In the genomic region with DNA sequence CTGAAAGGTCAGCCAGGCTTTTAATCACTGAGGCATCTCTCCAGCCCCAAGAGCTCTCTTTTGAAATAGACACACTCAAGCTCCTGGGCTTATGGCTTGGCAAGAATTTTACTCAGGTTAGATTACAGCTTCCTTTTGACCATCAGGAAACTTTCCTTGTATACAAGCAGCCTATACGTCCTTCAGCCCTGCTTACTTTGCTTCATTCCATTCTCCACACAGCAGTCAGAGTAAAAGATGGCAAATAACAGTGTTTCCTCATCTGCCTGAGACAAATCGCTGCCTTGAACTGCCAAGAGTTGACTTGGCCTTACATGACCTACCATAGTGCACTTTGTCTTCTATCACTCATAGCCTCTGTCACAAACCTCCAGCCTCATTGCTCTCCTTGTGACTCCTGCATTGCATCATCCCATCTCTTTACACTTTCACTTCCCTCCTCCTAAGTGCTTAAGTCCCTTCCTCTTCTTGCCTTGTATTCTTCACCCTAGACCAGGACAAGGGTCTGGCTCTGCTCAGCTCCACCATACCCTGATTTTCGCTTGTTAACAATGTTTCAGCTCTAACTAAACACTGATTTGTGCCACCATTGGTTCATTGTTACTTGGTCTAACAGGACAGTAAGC, we compare ENCODE assay signal across 26 mouse cellular contexts.
DNase-seq lines count a peak whose midpoint lies in the region; ATAC-seq lines count a peak whose summit lies in the region.
"Had no signal": no experiment of that assay in that cellular context is flagged by ENCODE, and none has a peak within 500 bp of the region (broad histone marks: within the 10 kb centered on the region; RNA-seq: fewer than 3 reads in every experiment).

No protein-coding gene starts in this region.

- H3K36me3 ChIP-seq in liver, embryonic 16.5 days (ENCODE audit: control insufficient read depth, insufficient read depth): no peaks in the 10 kb centered on the region
- no peaks in the 10 kb centered on the region for H3K36me3 ChIP-seq in liver, embryonic 12.5 days
- H3K36me3 ChIP-seq in midbrain, embryonic 12.5 days: no peaks in the 10 kb centered on the region
- H3K36me3 ChIP-seq in midbrain, embryonic 13.5 days: no peaks in the 10 kb centered on the region
- H3K36me3 ChIP-seq: embryonic facial prominence, embryonic 15.5 days; intestine, embryonic 15.5 days; liver, embryonic 13.5 days; neural tube, embryonic 13.5 days had no signal

- H3K27me3 ChIP-seq in liver, embryonic 16.5 days (ENCODE audit: control insufficient read depth, insufficient read depth, low read depth, low read length): no peaks in the 10 kb centered on the region
- H3K27me3 ChIP-seq in liver, embryonic 12.5 days (replicated peaks): no peaks in the 10 kb centered on the region
- H3K27me3 ChIP-seq in midbrain, embryonic 12.5 days: no peaks in the 10 kb centered on the region
- no peaks in the 10 kb centered on the region for H3K27me3 ChIP-seq in midbrain, embryonic 13.5 days
- H3K27me3 ChIP-seq: embryonic facial prominence, embryonic 15.5 days; intestine, embryonic 15.5 days; liver, embryonic 13.5 days; neural tube, embryonic 13.5 days had no signal

- no peak overlapping the region for H3K4me3 ChIP-seq in liver, embryonic 16.5 days (ENCODE audit: low read depth, low read length)
- H3K4me3 ChIP-seq in liver, embryonic 12.5 days: no peak overlapping the region
- H3K4me3 ChIP-seq in midbrain, embryonic 12.5 days: no peak overlapping the region
- H3K4me3 ChIP-seq in midbrain, embryonic 13.5 days (replicated peaks): no peak overlapping the region
- H3K4me3 ChIP-seq: embryonic facial prominence, embryonic 15.5 days; intestine, embryonic 15.5 days; liver, embryonic 13.5 days; myocyte; neural tube, embryonic 13.5 days had no signal

- ATAC-seq in liver, embryonic 16.5 days (ENCODE audit: low read depth): peak; percentile 27; the same call in 1 of the 2 replicates
- ATAC-seq in liver, embryonic 12.5 days: no peak
- ATAC-seq in midbrain, embryonic 12.5 days (ENCODE audit: low FRiP score, low read depth): no peak
- ATAC-seq in midbrain, embryonic 13.5 days: no peak
- peak; percentile 96 for ATAC-seq in megakaryocyte progenitor cell, adult 5-6 weeks (replicated peaks; ENCODE audit: poor library complexity)
- ATAC-seq: CD4-positive, CD25-positive, alpha-beta regulatory T cell, adult 4 months; forebrain, embryonic 16.5 days; hindbrain, embryonic 16.5 days; intestine, embryonic 15.5 days; Patski had no signal

- no peak overlapping the region for H3K9ac ChIP-seq in liver, embryonic 16.5 days (ENCODE audit: low read depth, low read length)
- no peak overlapping the region for H3K9ac ChIP-seq in liver, embryonic 12.5 days
- no peak overlapping the region for H3K9ac ChIP-seq in midbrain, embryonic 12.5 days (replicated peaks)
- no peak overlapping the region for H3K9ac ChIP-seq in midbrain, embryonic 13.5 days (replicated peaks)
- H3K9ac ChIP-seq: embryonic facial prominence, embryonic 15.5 days; intestine, embryonic 15.5 days; liver, embryonic 13.5 days; neural tube, embryonic 13.5 days had no signal

- no peaks in the 10 kb centered on the region for H3K4me1 ChIP-seq in liver, embryonic 16.5 days (ENCODE audit: control insufficient read depth, low read depth, low read length)
- H3K4me1 ChIP-seq in liver, embryonic 12.5 days: no peaks in the 10 kb centered on the region
- peaks cover 7% of the 10 kb centered on the region; the same call in 1 of the 2 replicates for H3K4me1 ChIP-seq in midbrain, embryonic 12.5 days
- peaks cover 10% of the 10 kb centered on the region; the same call in 1 of the 2 replicates for H3K4me1 ChIP-seq in midbrain, embryonic 13.5 days (replicated peaks)
- H3K4me1 ChIP-seq: embryonic facial prominence, embryonic 15.5 days; intestine, embryonic 15.5 days; liver, embryonic 13.5 days; neural tube, embryonic 13.5 days had no signal

- 34% methylated on average over 3 of the region's 3 CpGs for WGBS in liver, embryonic 16.5 days (ENCODE audit: insufficient replicate concordance)
- 40% methylated on average over 3 of the region's 3 CpGs for WGBS in liver, embryonic 12.5 days (ENCODE audit: insufficient replicate concordance)
- 56% methylated on average over 3 of the region's 3 CpGs for WGBS in midbrain, embryonic 12.5 days
- 59% methylated on average over 3 of the region's 3 CpGs for WGBS in midbrain, embryonic 13.5 days

- no peak overlapping the region for H3K4me2 ChIP-seq in liver, embryonic 16.5 days (ENCODE audit: low read depth, low read length)
- H3K4me2 ChIP-seq in liver, embryonic 12.5 days: no peak overlapping the region
- no peak overlapping the region for H3K4me2 ChIP-seq in midbrain, embryonic 12.5 days (replicated peaks)
- no peak overlapping the region for H3K4me2 ChIP-seq in midbrain, embryonic 13.5 days (replicated peaks)
- H3K4me2 ChIP-seq: embryonic facial prominence, embryonic 15.5 days; heart, embryonic 11.5 days; intestine, embryonic 15.5 days; liver, embryonic 13.5 days; neural tube, embryonic 13.5 days had no signal

- peak; percentile 52 for DNase-seq in adrenal gland, adult 2 months
- DNase-seq in adrenal gland, adult 18-20 months (ENCODE audit: low spot score in 2 of 2): no peak
- no peak for DNase-seq in cerebellum, postnatal 4 days (ENCODE audit: low spot score in 2 of 2)
- DNase-seq: cerebellum, adult 2 months; cerebellum, postnatal 25 days; gastrocnemius, postnatal 10 days; heart, adult 11 months; kidney, adult 8-10 months; kidney, postnatal 10 days; liver, embryonic 13.5 days; right cerebral cortex, postnatal 4 days; thymus, postnatal 14 days had no signal

- H3K27ac ChIP-seq in liver, embryonic 16.5 days (ENCODE audit: low read length): no peak overlapping the region
- no peak overlapping the region for H3K27ac ChIP-seq in liver, embryonic 12.5 days
- peak overlapping the region; percentile 30 for H3K27ac ChIP-seq in midbrain, embryonic 12.5 days (replicated peaks)
- H3K27ac ChIP-seq in midbrain, embryonic 13.5 days: no peak overlapping the region
- H3K27ac ChIP-seq: embryonic facial prominence, embryonic 15.5 days; intestine, embryonic 15.5 days; liver, embryonic 13.5 days; neural tube, embryonic 13.5 days had no signal

- H3K9me3 ChIP-seq in liver, embryonic 16.5 days (replicated peaks; ENCODE audit: control insufficient read depth, low read length): no peaks in the 10 kb centered on the region
- no peaks in the 10 kb centered on the region for H3K9me3 ChIP-seq in liver, embryonic 12.5 days (replicated peaks)
- H3K9me3 ChIP-seq in midbrain, embryonic 12.5 days: no peaks in the 10 kb centered on the region
- H3K9me3 ChIP-seq in midbrain, embryonic 13.5 days: no peaks in the 10 kb centered on the region
- H3K9me3 ChIP-seq: embryonic facial prominence, embryonic 15.5 days; intestine, embryonic 15.5 days; liver, embryonic 13.5 days; neural tube, embryonic 13.5 days had no signal

Comparison
In these comparisons a context has a peak if more than half of its experiments do, and no peak if none do; other contexts are left out.
1. ATAC-seq: peak in liver, embryonic 16.5 days (single experiment) and megakaryocyte progenitor cell, adult 5-6 weeks (single experiment); none in liver, embryonic 12.5 days (single experiment), midbrain, embryonic 12.5 days (single experiment) and midbrain, embryonic 13.5 days (single experiment).